Comparison of ENCODE assay signal across 9 mouse cellular contexts in genomic region chr10:108191381-108191787, GRCm38 (mm10). TPM values are rescaled to one million over a fixed set of nuclear protein-coding genes. Genes with fewer than 3 reads are reported as not detected.
A peak's percentile ranks its signal among the peaks of the same experiment; 100 is the strongest.
DNase-seq lines count a peak whose midpoint lies in the region; ATAC-seq and TF ChIP-seq lines count a peak whose summit lies in the region.
"Had no signal": no experiment of that assay in that cellular context is flagged by ENCODE, and none has a peak within 500 bp of the region (broad histone marks: within the 10 kb centered on the region; RNA-seq: fewer than 3 reads in every experiment).

No protein-coding gene starts in this region.

- peaks cover 4% of the 10 kb centered on the region; the same call in 1 of the 2 replicates for H3K36me3 ChIP-seq in heart, embryonic 13.5 days
- no peaks in the 10 kb centered on the region for H3K36me3 ChIP-seq in midbrain, postnatal 0 days (ENCODE audit: insufficient read depth, low read length)
- no peaks in the 10 kb centered on the region for H3K36me3 ChIP-seq in midbrain, embryonic 15.5 days (replicated peaks)
- no peaks in the 10 kb centered on the region for H3K36me3 ChIP-seq in heart, postnatal 0 days (replicated peaks; ENCODE audit: control insufficient read depth, insufficient read depth, low read length)

- no peak for TF ChIP-seq CTCF in midbrain, postnatal 0 days (IDR thresholded peaks at IDR 0.05)
- TF ChIP-seq CTCF in heart, postnatal 0 days (IDR thresholded peaks at IDR 0.05; ENCODE audit: low read depth), result no peak

- H3K4me1 ChIP-seq in heart, embryonic 13.5 days, result peaks cover 38% of the 10 kb centered on the region
- no peaks in the 10 kb centered on the region for H3K4me1 ChIP-seq in midbrain, postnatal 0 days (ENCODE audit: insufficient read depth, low read length)
- 0 out of 2 replicates have a peak, but pooled peaks cover 6% of the 10 kb centered on the region for H3K4me1 ChIP-seq in midbrain, embryonic 15.5 days
- peaks cover 13% of the 10 kb centered on the region for H3K4me1 ChIP-seq in heart, postnatal 0 days (ENCODE audit: control insufficient read depth, insufficient read depth)

- intact Hi-C loops in heart, postnatal 10 days (cut with DNase I), result loop anchor here (2.0 to 5.0 kb wide), 2 partner anchors 259 to 334 kb away; no protein-coding TSS in a partner anchor

- WGBS in heart, embryonic 13.5 days, result 55% methylated on average over 8 of the region's 8 CpGs
- 57% methylated on average over 8 of the region's 8 CpGs for WGBS in midbrain, postnatal 0 days
- WGBS in midbrain, embryonic 15.5 days, result 67% methylated on average over 8 of the region's 8 CpGs
- 38% methylated on average over 8 of the region's 8 CpGs for WGBS in heart, postnatal 0 days

- TF ChIP-seq EP300 in heart, postnatal 0 days (IDR thresholded peaks at IDR 0.05; ENCODE audit: low read depth), result no peak

- ATAC-seq in heart, embryonic 13.5 days (ENCODE audit: extremely low read depth, insufficient number of reproducible peaks, low FRiP score, low TSS enrichment), result no peak
- no peak for ATAC-seq in midbrain, postnatal 0 days (ENCODE audit: low FRiP score)
- no peak for ATAC-seq in midbrain, embryonic 15.5 days (replicated peaks)
- no peak for ATAC-seq in heart, postnatal 0 days (ENCODE audit: insufficient read depth, low read depth)

- H3K4me2 ChIP-seq in heart, embryonic 13.5 days, result no peak overlapping the region
- H3K4me2 ChIP-seq in midbrain, postnatal 0 days (ENCODE audit: low read depth, low read length, poor library complexity, severe bottlenecking), result no peak overlapping the region
- no peak overlapping the region for H3K4me2 ChIP-seq in midbrain, embryonic 15.5 days
- H3K4me2 ChIP-seq in heart, postnatal 0 days (ENCODE audit: low read depth, low read length), result peak overlapping the region; percentile 17; the same call in 1 of the 2 replicates

- no peak for DNase-seq in heart, postnatal 10 days
- peak; percentile 22 for DNase-seq in midbrain, postnatal 0 days (ENCODE audit: low spot score)
- no peak for DNase-seq in heart, postnatal 0 days (ENCODE audit: low spot score)
- peak; percentile 43 for DNase-seq in retina, postnatal 1 day
- DNase-seq in embryo, embryonic 10 days (ENCODE audit: low spot score), result no peak
- no peak for DNase-seq in urinary bladder, postnatal 10 days (ENCODE audit: low spot score)
- DNase-seq: cerebellum, adult 18-20 months had no signal

- 0 out of 2 replicates have a peak overlapping the region, but pooled peaks have one; percentile 38 for H3K27ac ChIP-seq in heart, embryonic 13.5 days (replicated peaks)
- H3K27ac ChIP-seq in midbrain, postnatal 0 days (ENCODE audit: low read depth, low read length), result no peak overlapping the region
- H3K27ac ChIP-seq in midbrain, embryonic 15.5 days, result no peak overlapping the region
- peak overlapping the region; percentile 39; the same call in 1 of the 2 replicates for H3K27ac ChIP-seq in heart, postnatal 0 days (ENCODE audit: low read depth)

- no peak overlapping the region for H3K4me3 ChIP-seq in heart, embryonic 13.5 days
- no peak overlapping the region for H3K4me3 ChIP-seq in midbrain, postnatal 0 days (ENCODE audit: low read depth, low read length)
- H3K4me3 ChIP-seq in midbrain, embryonic 15.5 days, result no peak overlapping the region
- H3K4me3 ChIP-seq in heart, postnatal 0 days (ENCODE audit: low read depth, low read length), result no peak overlapping the region

- no peaks in the 10 kb centered on the region for H3K27me3 ChIP-seq in heart, embryonic 13.5 days (replicated peaks)
- no peaks in the 10 kb centered on the region for H3K27me3 ChIP-seq in midbrain, postnatal 0 days (ENCODE audit: insufficient read depth, low read length)
- H3K27me3 ChIP-seq in midbrain, embryonic 15.5 days (replicated peaks), result no peaks in the 10 kb centered on the region
- H3K27me3 ChIP-seq in heart, postnatal 0 days (ENCODE audit: control insufficient read depth, insufficient read depth, low read length), result no peaks in the 10 kb centered on the region

- H3K9me3 ChIP-seq in heart, embryonic 13.5 days, result no peaks in the 10 kb centered on the region
- H3K9me3 ChIP-seq in midbrain, postnatal 0 days (ENCODE audit: low read length), result no peaks in the 10 kb centered on the region
- H3K9me3 ChIP-seq in midbrain, embryonic 15.5 days, result no peaks in the 10 kb centered on the region
- H3K9me3 ChIP-seq in heart, postnatal 0 days (replicated peaks; ENCODE audit: control insufficient read depth, low read length), result no peaks in the 10 kb centered on the region

- peak overlapping the region; percentile 20; the same call in 1 of the 2 replicates for H3K9ac ChIP-seq in heart, embryonic 13.5 days
- H3K9ac ChIP-seq in midbrain, postnatal 0 days (replicated peaks; ENCODE audit: low read length, poor library complexity, severe bottlenecking), result no peak overlapping the region
- H3K9ac ChIP-seq in midbrain, embryonic 15.5 days, result no peak overlapping the region
- no peak overlapping the region for H3K9ac ChIP-seq in heart, postnatal 0 days (replicated peaks; ENCODE audit: low read depth, low read length)

RNA-seq across cellular contexts. Expression of gene Ppp1r12a, which starts 29.4 kb away (rescaled TPM):
- polyA plus RNA-seq in heart, embryonic 13.5 days (2015; fragmentation: Nextera tagmentation; extraction: Ambion mirVana), result 88.1 and 100.0 TPM in 2 replicates
- 100 to 1,000 TPM; 114 to 115 TPM for total RNA-seq in heart, postnatal 10 days (2021)
- 71.7 and 83.9 TPM in 2 replicates for total RNA-seq in midbrain, postnatal 0 days (2014; rRNA removed)
- polyA plus RNA-seq in midbrain, postnatal 0 days (2015; fragmentation: Nextera tagmentation; extraction: Ambion mirVana), result 52.0 and 54.3 TPM in 2 replicates
- 76.0 and 78.5 TPM in 2 replicates for polyA plus RNA-seq in midbrain, embryonic 15.5 days (2015; fragmentation: Nextera tagmentation; extraction: Ambion mirVana)
- 87.8 and 92.5 TPM in 2 replicates for total RNA-seq in heart, postnatal 0 days (2014; rRNA removed; ENCODE audit: low replicate concordance)
- 68.0 and 78.1 TPM in 2 replicates for polyA plus RNA-seq in heart, postnatal 0 days (2015; fragmentation: Nextera tagmentation; extraction: Ambion mirVana)

Comparison
In these comparisons a context has a peak if more than half of its experiments do, and no peak if none do; other contexts are left out.
1. H3K27ac ChIP-seq: peak in heart, embryonic 13.5 days (single experiment) and heart, postnatal 0 days (single experiment); none in midbrain, postnatal 0 days (single experiment) and midbrain, embryonic 15.5 days (single experiment).
2. DNase-seq: peak in midbrain, postnatal 0 days (single experiment) and retina, postnatal 1 day (single experiment); none in heart, postnatal 10 days (0 of 2), heart, postnatal 0 days (single experiment), embryo, embryonic 10 days (single experiment) and urinary bladder, postnatal 10 days (single experiment).